Comparison of ENCODE assay signal across 1 mouse cellular context in the genomic region with DNA sequence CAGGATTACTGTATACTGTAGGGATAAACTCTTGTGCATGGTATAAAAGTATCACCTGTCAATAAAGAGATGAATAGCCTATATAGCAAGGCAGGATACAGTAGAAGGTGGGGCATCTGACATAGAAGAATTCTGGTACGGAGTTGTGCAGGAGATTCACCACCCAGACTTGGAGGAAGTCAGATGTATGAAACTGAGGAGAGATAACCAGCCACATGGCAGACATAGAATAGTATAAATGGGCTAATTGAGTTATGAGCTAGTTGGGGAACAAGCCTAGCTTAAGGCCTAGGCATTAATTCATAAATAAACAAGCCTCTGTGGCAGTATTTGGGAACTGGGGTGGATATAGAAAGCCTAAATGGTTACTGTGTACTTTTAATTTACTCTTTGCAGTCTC.
A peak's percentile ranks its signal among the peaks of the same experiment; 100 is the strongest.
TF ChIP-seq lines count a peak whose summit lies in the region.

No protein-coding gene starts in this region.

TF ChIP-seq in MEL, 35 proteins besides CTCF, POLR2A, EP300 and RAD21:
- TF ChIP-seq SMC3 (IDR thresholded peaks at IDR 0.05; ENCODE audit: low read depth, low read length): no peak
- peak; percentile 42; the same call in 1 of the 2 replicates for TF ChIP-seq SIN3A (IDR thresholded peaks at IDR 0.05; ENCODE audit: low read length)
- no peak for TF ChIP-seq ZNF384 (IDR thresholded peaks at IDR 0.05; ENCODE audit: low read depth, low read length)
- TF ChIP-seq NELFE (IDR thresholded peaks at IDR 0.05; ENCODE audit: low read depth, low read length): no peak
- TF ChIP-seq CHD2 (IDR thresholded peaks at IDR 0.05; ENCODE audit: low read length): no peak
- TF ChIP-seq ETS1 (IDR thresholded peaks at IDR 0.05; ENCODE audit: low read depth, low read length): peak; percentile 29; the same call in 1 of the 2 replicates
- no peak for TF ChIP-seq GABPA (IDR thresholded peaks at IDR 0.05; ENCODE audit: low read depth, low read length)
- TF ChIP-seq TBP (IDR thresholded peaks at IDR 0.05; ENCODE audit: low read depth, low read length): no peak
- no peak for TF ChIP-seq MAFK (IDR thresholded peaks at IDR 0.05; ENCODE audit: borderline replicate concordance, low read depth, low read length)
- no peak for TF ChIP-seq ZMIZ1 (IDR thresholded peaks at IDR 0.05; ENCODE audit: low read depth, low read length)
- peak; percentile 47; the same call in 1 of the 2 replicates for TF ChIP-seq GATA1 (IDR thresholded peaks at IDR 0.05; ENCODE audit: low read depth, low read length)
- TF ChIP-seq TCF12 (IDR thresholded peaks at IDR 0.05; ENCODE audit: low read depth, low read length): no peak
- peak; percentile 56 for TF ChIP-seq MAX (IDR thresholded peaks at IDR 0.05; ENCODE audit: low read length)
- no peak for TF ChIP-seq POLR2AphosphoS5 (IDR thresholded peaks at IDR 0.05; ENCODE audit: borderline replicate concordance, low read depth, low read length)
- no peak for TF ChIP-seq USF1 (IDR thresholded peaks at IDR 0.05; ENCODE audit: low read depth, low read length)
- TF ChIP-seq POLR2AphosphoS2 (IDR thresholded peaks at IDR 0.05; ENCODE audit: low read length): no peak
- TF ChIP-seq MYC (IDR thresholded peaks at IDR 0.05; ENCODE audit: low read depth, low read length): peak; percentile 83
- TF ChIP-seq MXI1 (IDR thresholded peaks at IDR 0.05; ENCODE audit: low read depth, low read length): peak; percentile 65; the same call in 1 of the 2 replicates
- no peak for TF ChIP-seq MAZ (IDR thresholded peaks at IDR 0.05; ENCODE audit: low read depth, low read length)
